Mouse (Mus musculus): ENCODE results near the gene Cnga1. TPM values are rescaled to one million over a fixed set of nuclear protein-coding genes. Genes with fewer than 3 reads are reported as not detected.

The Cnga1 gene
- total RNA-seq, 1 experiment from 2014 or later, result not detected

DNA sequence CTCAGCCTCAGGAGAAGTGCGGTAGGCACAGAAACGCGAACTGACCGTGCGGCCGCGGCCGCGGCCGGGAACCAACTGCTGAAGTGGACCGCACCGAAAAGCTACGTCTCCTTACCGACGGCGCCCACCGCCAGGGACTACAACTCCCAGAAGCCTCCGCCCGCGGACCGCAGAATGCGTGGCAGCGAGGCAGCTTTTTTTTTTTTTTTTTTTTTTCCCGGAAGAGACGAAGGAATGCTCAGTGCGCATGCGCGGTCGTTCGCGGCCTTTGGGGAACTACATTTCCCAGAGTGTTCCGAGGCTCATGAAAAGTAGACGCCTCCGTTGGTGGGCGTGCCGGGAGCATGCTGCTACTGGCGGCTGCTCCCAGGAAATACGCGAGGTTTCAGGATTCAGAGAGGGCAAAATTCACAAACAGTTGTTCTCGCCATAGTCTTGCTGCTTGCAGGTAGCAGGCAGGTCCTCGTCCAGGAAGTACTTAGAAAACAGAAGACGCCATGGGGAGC is 84.5 kb downstream of the Cnga1 start, which contains the start of gene Nfxl1:
Nfxl1 (minus strand) TSS at position 141 of the 506 bp plus-strand sequence.
- ATAC-seq (replicated peaks; ENCODE audit: low read depth, poor library complexity, severe bottlenecking), result peak; percentile 94

DNA sequence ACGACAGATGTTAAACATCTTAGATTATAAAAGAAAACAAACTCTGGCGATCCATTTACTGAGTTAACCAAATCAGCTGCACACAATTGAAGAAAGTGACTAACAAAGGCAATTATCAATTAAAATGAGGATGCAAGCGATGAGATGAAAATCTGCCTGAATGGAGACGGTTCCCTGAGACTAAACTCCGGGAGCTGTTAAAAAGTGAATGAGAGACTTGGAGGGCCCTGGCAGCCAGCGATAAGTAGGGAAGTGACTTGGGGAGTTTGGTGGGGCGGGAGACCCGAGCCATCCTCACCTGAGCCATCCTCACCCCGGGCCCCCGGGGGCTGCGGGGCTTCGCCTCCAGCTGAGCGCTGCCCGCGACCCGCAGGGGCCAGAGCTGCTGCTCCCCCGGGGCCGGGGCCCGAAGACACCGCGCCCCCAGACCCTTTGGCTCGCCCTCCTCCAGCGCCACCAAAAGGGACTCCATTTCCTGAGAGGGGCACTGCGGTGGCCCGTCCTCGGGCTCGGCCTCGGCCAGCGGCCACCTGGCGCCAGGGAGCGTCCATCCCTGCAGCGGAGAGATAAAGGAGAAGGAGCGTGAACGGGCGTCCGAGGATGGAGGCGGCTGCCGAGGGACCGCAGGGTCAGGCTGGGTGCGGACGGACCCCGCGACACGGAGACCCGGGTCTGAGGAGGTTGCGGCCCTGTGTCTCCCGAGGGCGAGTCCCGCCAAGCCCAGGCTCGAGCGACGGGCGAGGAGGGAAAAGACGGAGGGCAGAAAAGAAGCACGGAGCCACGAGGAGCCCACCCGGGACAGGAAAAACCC is 85.2 kb downstream of the Cnga1 start:
- peak; percentile 52 for ATAC-seq (replicated peaks; ENCODE audit: low read depth, poor library complexity, severe bottlenecking)

DNA sequence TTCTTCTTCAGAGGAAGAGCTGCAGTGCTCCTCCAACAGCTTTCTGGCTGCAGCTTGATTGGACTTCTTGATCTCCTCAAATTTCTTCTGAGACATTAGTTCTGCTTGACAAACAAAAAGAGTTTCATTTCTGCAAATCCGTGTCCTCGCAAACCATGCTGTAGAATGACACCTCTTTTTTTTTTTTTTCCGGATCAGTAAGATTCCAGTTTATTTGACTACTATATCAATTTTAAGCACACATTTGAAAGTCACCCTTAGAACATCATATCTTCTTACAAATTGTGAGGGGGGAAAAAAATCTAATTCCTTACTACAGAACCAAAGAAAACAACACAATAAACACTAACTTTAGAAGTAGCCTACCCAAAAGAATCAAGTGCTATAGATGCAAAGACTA is 87.8 kb downstream of the Cnga1 start:
- no peak for ATAC-seq (replicated peaks; ENCODE audit: low read depth, poor library complexity, severe bottlenecking)

Other genes with a start within 250 kb of the Cnga1 start
- not detected in 2 replicates for gene Corin, start 139.8 kb downstream of the Cnga1 start, total RNA-seq (2017)
- gene Nfxl1, start 84.6 kb downstream of the Cnga1 start, total RNA-seq (2017), result 13.4 and 28.5 TPM in 2 replicates
- not detected in 2 replicates for gene Zar1, start 63.0 kb downstream of the Cnga1 start, total RNA-seq (2017)
- not detected in 2 replicates for gene Gm5868, start 56.7 kb downstream of the Cnga1 start, total RNA-seq (2017)
- 0.09 TPM in 1 of 2 replicates, not detected in the other for gene Nipal1, start 3.5 kb upstream of the Cnga1 start, total RNA-seq (2017)
- gene Txk, start 108.5 kb upstream of the Cnga1 start, total RNA-seq (2017), result 2.5 and 3.1 TPM in 2 replicates
- gene Tec, start 224.2 kb upstream of the Cnga1 start, total RNA-seq (2017), result 47.5 and 57.8 TPM in 2 replicates